Mouse (Mus musculus) MN1 (cell line): ENCODE results near the gene Ripply2.

Experiments
- DNase-seq: peaks from one replicate; pipeline ENCODE4 v3.0.0-alpha.2; 2016; ENCODE audit warnings: low spot score

The Ripply2 gene

GRCm38 (mm10) chr9:87025764-87026163 is 10.4 kb downstream of the Ripply2 start:
- no peak for DNase-seq

- peak; percentile 73 for DNase-seq
Observed at GRCm38 (mm10) chr9:87027423-87028084, 12.2 kb downstream of the Ripply2 start.

- no peak for DNase-seq
Observed at GRCm38 (mm10) chr9:87032196-87032595, 16.9 kb downstream of the Ripply2 start.

- DNase-seq: no peak
Observed at GRCm38 (mm10) chr9:87034831-87035580, 19.7 kb downstream of the Ripply2 start.

- DNase-seq: peak; percentile 53
Observed at GRCm38 (mm10) chr9:87049425-87049824, 34.1 kb downstream of the Ripply2 start.

- no peak for DNase-seq
Observed at GRCm38 (mm10) chr9:87055547-87056235, 40.4 kb downstream of the Ripply2 start.

GRCm38 (mm10) chr9:87062337-87062736 is 47.0 kb downstream of the Ripply2 start:
- no peak for DNase-seq

- DNase-seq: no peak
Observed at GRCm38 (mm10) chr9:87068160-87068559, 52.8 kb downstream of the Ripply2 start.
